Mouse (Mus musculus) effector memory CD4-positive, alpha-beta T cell, adult 7 months (primary cell): ENCODE results near the gene Gja10. TPM values are rescaled to one million over a fixed set of nuclear protein-coding genes. Genes with fewer than 3 reads are reported as not detected.

Source experiments
- polyA plus RNA-seq: library from polyadenylated mRNA; unstranded; fragments of 100-300 nt; shearing (Covaris generic); gene quantifications from one replicate; pipeline ENCODE4 v1.2.1, GENCODE M21; 2017

Gja10 gene
- polyA plus RNA-seq: not detected

GRCm38 (mm10) chr4:32602660-32603059, at the start of gene Gja10:
Gene Gja10 (minus strand): TSS chr4:32602760.

GRCm38 (mm10) chr4:32615034-32615881, 12.7 kb upstream of the Gja10 start, which contains the start of gene Casp8ap2:
Gene Casp8ap2 (plus strand): TSS chr4:32615451.

Other genes starting within 250 kb of the Gja10 start
- gene Casp8ap2, start 12.7 kb upstream of the Gja10 start, polyA plus RNA-seq: 49.4 TPM
- gene Mdn1, start 54.4 kb upstream of the Gja10 start, polyA plus RNA-seq: 27.8 TPM
- 27.7 TPM for gene Lyrm2, start 197.5 kb upstream of the Gja10 start, polyA plus RNA-seq